Mouse (Mus musculus): ENCODE data around the gene Smox. TPM values are rescaled to one million over a fixed set of nuclear protein-coding genes. Genes with fewer than 3 reads are reported as not detected.

Gene Smox
- polyA plus RNA-seq, 1 experiment from 2014 or later = 33.5 TPM

DNA sequence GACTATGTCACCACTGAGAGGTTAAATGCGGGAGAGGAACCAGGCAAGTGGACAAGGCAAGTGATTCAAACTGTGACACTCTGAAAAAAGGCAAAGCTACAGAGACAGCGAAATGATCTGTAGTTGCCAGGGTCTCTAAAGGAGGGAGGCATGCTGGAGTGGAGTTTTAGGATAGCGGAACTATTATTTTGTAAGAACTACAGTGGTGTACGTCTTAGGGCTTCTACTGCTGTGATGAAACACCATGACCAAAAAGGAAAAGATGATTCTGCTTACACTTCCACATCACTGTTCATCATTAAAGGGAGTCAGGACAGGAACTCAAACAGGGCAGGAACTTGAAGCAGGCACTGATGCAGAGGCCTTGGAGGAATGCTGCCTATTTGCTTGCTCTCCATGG, 12.4 kb upstream of the Smox start:
- H3K4me2 ChIP-seq (ENCODE audit: low read length) = no peak overlapping the region
- H3K36me3 ChIP-seq (ENCODE audit: control insufficient read depth, insufficient read depth, low read length) = no peaks in the 10 kb centered on the region
- no peaks in the 10 kb centered on the region for H3K27me3 ChIP-seq (replicated peaks; ENCODE audit: control insufficient read depth, insufficient read depth, low read length)
- H3K9ac ChIP-seq (ENCODE audit: low read length) = no peak overlapping the region
- WGBS = 96% methylated on average over 4 of the region's 4 CpGs
- no peaks in the 10 kb centered on the region for H3K9me3 ChIP-seq (replicated peaks; ENCODE audit: control insufficient read depth, low read length)
- ATAC-seq (no peak), DNase-seq (ENCODE audit: low spot score) (no peak)
- no peak overlapping the region for H3K4me3 ChIP-seq (ENCODE audit: low read depth, low read length)
- H3K4me1 ChIP-seq (ENCODE audit: control insufficient read depth, insufficient read depth, low read length) = no peaks in the 10 kb centered on the region
- H3K27ac ChIP-seq (ENCODE audit: low read depth, low read length) = no peak overlapping the region

DNA sequence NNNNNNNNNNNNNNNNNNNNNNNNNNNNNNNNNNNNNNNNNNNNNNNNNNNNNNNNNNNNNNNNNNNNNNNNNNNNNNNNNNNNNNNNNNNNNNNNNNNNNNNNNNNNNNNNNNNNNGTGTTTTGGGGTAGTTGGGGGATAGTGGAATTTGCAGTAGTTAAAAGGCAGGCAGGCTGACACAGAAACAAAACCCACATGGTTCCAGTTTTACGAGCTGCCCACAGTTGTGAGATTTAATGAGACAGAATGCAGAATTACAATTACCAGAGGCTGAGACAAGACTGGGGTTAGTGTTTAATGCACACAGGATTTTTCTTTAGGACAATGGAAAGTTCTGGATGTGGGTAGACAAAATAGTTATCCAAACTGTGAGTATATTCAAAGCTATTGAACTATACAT, 9.6 kb upstream of the Smox start:
- Histone ChIP-seq H3K27me3 (replicated peaks; ENCODE audit: control insufficient read depth, insufficient read depth, low read length) (no peaks in the 10 kb centered on the region), H3K4me1 (ENCODE audit: control insufficient read depth, insufficient read depth, low read length) (no peaks in the 10 kb centered on the region), H3K4me3 (ENCODE audit: low read depth, low read length) (no peak overlapping the region), H3K9ac (ENCODE audit: low read length) (no peak overlapping the region), H3K27ac (ENCODE audit: low read depth, low read length) (no peak overlapping the region), H3K4me2 (ENCODE audit: low read length) (no peak overlapping the region), H3K9me3 (replicated peaks; ENCODE audit: control insufficient read depth, low read length) (no peaks in the 10 kb centered on the region), H3K36me3 (ENCODE audit: control insufficient read depth, insufficient read depth, low read length) (no peaks in the 10 kb centered on the region)
- ATAC-seq = no peak
- 34% methylated on average over 1 of the region's 1 CpGs for WGBS
- DNase-seq (ENCODE audit: low spot score) = no peak

DNA sequence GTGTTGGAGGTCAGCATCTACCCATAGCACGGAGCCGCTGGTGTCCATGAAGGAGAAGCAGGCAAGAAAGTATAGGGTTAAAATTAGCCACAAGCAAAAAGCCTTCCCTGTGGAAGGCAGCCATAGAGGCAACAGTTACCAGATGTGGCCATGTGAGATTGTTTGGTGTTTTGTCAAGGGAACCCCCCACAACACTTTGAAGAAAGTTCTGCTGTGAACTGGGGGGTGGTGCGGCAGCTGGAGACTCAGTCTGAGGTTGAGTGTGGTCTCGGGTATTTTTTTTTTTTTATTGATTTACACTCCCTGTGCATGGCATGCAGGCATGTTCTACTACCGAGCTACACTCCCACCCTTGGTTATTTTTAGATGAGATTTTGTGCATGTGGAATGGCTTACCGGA, 8.8 kb upstream of the Smox start:
- Histone ChIP-seq H3K4me2 (ENCODE audit: low read length) (no peak overlapping the region), H3K36me3 (ENCODE audit: control insufficient read depth, insufficient read depth, low read length) (no peaks in the 10 kb centered on the region), H3K4me3 (ENCODE audit: low read depth, low read length) (no peak overlapping the region), H3K4me1 (ENCODE audit: control insufficient read depth, insufficient read depth, low read length) (no peaks in the 10 kb centered on the region), H3K9me3 (replicated peaks; ENCODE audit: control insufficient read depth, low read length) (no peaks in the 10 kb centered on the region), H3K27me3 (replicated peaks; ENCODE audit: control insufficient read depth, insufficient read depth, low read length) (no peaks in the 10 kb centered on the region), H3K9ac (ENCODE audit: low read length) (no peak overlapping the region), H3K27ac (ENCODE audit: low read depth, low read length) (no peak overlapping the region)
- ATAC-seq (no peak), DNase-seq (ENCODE audit: low spot score) (no peak)
- whole genome bisulfite sequencing = 87% methylated on average over 6 of the region's 6 CpGs

DNA sequence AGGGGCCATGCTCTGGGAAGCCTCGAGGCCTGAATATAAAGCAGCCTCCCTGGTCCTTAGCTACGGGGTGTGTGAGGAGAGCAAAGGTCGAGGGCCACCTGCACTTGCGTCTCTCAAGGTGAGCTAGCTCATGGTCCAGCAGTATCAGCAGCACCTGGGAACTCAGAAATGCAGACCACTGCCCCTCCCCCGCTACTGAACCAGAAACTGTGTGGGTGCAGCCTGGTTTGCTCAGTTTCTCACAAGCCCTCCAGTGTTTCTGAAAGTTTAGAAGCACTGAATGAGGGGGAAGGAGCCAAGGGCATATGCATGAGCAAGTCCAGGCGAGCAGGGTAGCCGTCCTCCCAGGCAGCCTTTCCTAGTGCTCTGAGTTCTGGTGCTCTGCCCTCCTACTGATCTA, 7.7 kb upstream of the Smox start:
- 77% methylated on average over 7 of the region's 7 CpGs for WGBS
- ATAC-seq = no peak
- DNase-seq (ENCODE audit: low spot score) = no peak

DNA sequence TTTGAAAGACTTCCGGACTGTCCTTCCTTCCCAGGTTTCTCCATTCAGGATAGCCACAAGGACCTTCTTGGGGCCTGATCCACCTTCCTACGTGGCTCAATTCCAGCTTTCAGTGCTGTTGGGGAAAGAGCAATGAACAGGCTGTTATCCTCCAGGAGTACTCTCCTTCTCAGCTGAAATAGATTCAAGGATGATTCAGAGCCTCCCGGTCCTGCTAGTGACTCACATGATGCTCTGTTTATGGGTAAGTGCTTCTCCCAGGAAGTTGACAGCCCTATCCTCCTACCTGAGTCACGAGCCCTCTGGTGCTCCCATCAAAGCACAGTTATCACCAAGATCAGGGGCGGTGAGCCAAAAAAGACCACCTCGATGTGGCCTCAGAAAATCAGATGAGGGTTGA, 7.1 kb upstream of the Smox start:
- Histone ChIP-seq H3K4me3 (ENCODE audit: low read depth, low read length) (no peak overlapping the region), H3K4me2 (ENCODE audit: low read length) (no peak overlapping the region), H3K36me3 (ENCODE audit: control insufficient read depth, insufficient read depth, low read length) (no peaks in the 10 kb centered on the region), H3K4me1 (ENCODE audit: control insufficient read depth, insufficient read depth, low read length) (no peaks in the 10 kb centered on the region), H3K9me3 (replicated peaks; ENCODE audit: control insufficient read depth, low read length) (no peaks in the 10 kb centered on the region), H3K27ac (ENCODE audit: low read depth, low read length) (no peak overlapping the region), H3K9ac (ENCODE audit: low read length) (no peak overlapping the region), H3K27me3 (replicated peaks; ENCODE audit: control insufficient read depth, insufficient read depth, low read length) (no peaks in the 10 kb centered on the region)
- ATAC-seq (no peak), DNase-seq (ENCODE audit: low spot score) (no peak)
- WGBS = 83% methylated on average over 6 of the region's 6 CpGs

More for the DNA sequence above, 7.7 kb upstream of the Smox start:
- H3K9me3 ChIP-seq (replicated peaks; ENCODE audit: control insufficient read depth, low read length) = no peaks in the 10 kb centered on the region
- no peaks in the 10 kb centered on the region for H3K4me1 ChIP-seq (ENCODE audit: control insufficient read depth, insufficient read depth, low read length)
- no peak overlapping the region for H3K27ac ChIP-seq (ENCODE audit: low read depth, low read length)
- H3K4me2 ChIP-seq (ENCODE audit: low read length) = no peak overlapping the region
- H3K27me3 ChIP-seq (replicated peaks; ENCODE audit: control insufficient read depth, insufficient read depth, low read length) = no peaks in the 10 kb centered on the region
- no peaks in the 10 kb centered on the region for H3K36me3 ChIP-seq (ENCODE audit: control insufficient read depth, insufficient read depth, low read length)
- no peak overlapping the region for H3K9ac ChIP-seq (ENCODE audit: low read length)
- H3K4me3 ChIP-seq (ENCODE audit: low read depth, low read length) = no peak overlapping the region

DNA sequence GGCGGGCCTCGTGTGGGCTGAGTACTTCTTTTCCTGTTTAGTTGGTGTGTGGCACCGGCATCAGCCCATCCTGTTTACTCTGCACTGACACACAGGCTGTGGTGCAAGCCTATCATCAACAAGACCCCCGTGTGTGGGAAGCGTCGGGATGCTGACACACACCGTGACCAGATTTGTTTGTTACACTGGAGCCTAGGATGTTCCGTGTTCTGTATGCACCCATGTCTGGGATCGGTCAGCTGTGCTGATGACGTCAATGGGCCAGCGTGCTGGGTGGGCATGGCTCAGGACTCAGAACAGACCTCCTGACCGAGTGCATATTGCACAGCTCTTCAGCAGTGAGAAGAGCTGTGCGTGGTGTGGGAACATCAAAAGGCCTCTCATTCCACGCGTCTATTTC, 6.2 kb upstream of the Smox start:
- Histone ChIP-seq H3K9me3 (replicated peaks; ENCODE audit: control insufficient read depth, low read length) (no peaks in the 10 kb centered on the region), H3K4me2 (ENCODE audit: low read length) (no peak overlapping the region), H3K27me3 (replicated peaks; ENCODE audit: control insufficient read depth, insufficient read depth, low read length) (no peaks in the 10 kb centered on the region), H3K4me1 (ENCODE audit: control insufficient read depth, insufficient read depth, low read length) (no peaks in the 10 kb centered on the region), H3K4me3 (ENCODE audit: low read depth, low read length) (no peak overlapping the region), H3K27ac (ENCODE audit: low read depth, low read length) (no peak overlapping the region), H3K9ac (ENCODE audit: low read length) (no peak overlapping the region), H3K36me3 (ENCODE audit: control insufficient read depth, insufficient read depth, low read length) (no peaks in the 10 kb centered on the region)
- WGBS = 92% methylated on average over 15 of the region's 15 CpGs
- no peak for ATAC-seq
- no peak for DNase-seq (ENCODE audit: low spot score)

DNA sequence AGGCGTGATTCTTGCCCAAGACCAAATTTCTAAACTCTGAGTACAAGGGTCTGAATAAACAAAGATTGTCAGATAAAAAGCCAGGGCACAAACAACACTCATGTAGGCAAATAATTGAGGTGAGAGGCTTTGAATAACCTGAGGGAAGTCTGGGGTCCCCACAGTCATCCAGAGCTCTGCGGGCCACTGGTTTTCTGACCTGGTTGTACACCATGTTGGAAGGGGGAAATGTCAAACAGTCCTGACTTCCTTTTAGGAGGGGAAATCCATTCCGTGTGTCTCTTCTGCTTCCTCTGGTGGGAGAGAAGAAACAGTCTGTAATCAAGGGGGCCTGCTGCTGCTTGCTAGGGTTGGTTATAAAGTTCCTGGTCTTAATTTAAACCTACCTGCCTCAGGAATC, 5.2 kb upstream of the Smox start:
- no peak overlapping the region for H3K27ac ChIP-seq (ENCODE audit: low read depth, low read length)
- no peak overlapping the region for H3K4me3 ChIP-seq (ENCODE audit: low read depth, low read length)
- no peak overlapping the region for H3K9ac ChIP-seq (ENCODE audit: low read length)
- WGBS = 89% methylated on average over 3 of the region's 3 CpGs
- H3K27me3 ChIP-seq (replicated peaks; ENCODE audit: control insufficient read depth, insufficient read depth, low read length) = no peaks in the 10 kb centered on the region
- no peaks in the 10 kb centered on the region for H3K4me1 ChIP-seq (ENCODE audit: control insufficient read depth, insufficient read depth, low read length)
- no peak overlapping the region for H3K4me2 ChIP-seq (ENCODE audit: low read length)
- H3K9me3 ChIP-seq (replicated peaks; ENCODE audit: control insufficient read depth, low read length) = no peaks in the 10 kb centered on the region
- no peaks in the 10 kb centered on the region for H3K36me3 ChIP-seq (ENCODE audit: control insufficient read depth, insufficient read depth, low read length)
- no peak for DNase-seq (ENCODE audit: low spot score)
- no peak for ATAC-seq

DNA sequence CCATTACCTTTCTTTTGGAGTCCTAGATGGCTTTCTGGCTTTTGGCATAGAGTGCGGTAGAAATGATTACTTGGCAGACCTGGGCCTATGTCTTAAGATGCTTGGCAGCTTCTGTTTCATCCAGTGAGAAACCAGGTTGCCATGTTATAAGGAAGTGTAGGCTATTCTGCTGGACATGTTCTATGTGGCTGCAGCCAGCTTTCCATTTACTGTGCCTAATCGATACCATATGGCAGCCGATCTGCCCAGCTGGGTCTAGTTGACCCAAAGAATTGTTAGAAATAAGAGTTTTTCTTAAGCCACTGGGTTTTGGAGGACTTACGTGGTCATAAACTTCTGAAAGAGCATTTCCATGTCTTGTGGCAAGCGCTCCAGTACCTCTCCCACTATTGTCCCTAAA, 4.0 kb upstream of the Smox start:
- H3K4me3 ChIP-seq (ENCODE audit: low read depth, low read length) = no peak overlapping the region
- no peak overlapping the region for H3K9ac ChIP-seq (ENCODE audit: low read length)
- 91% methylated on average over 5 of the region's 5 CpGs for WGBS
- no peaks in the 10 kb centered on the region for H3K36me3 ChIP-seq (ENCODE audit: control insufficient read depth, insufficient read depth, low read length)
- H3K4me2 ChIP-seq (ENCODE audit: low read length) = no peak overlapping the region
- ATAC-seq = no peak
- H3K27me3 ChIP-seq (replicated peaks; ENCODE audit: control insufficient read depth, insufficient read depth, low read length) = no peaks in the 10 kb centered on the region
- no peak overlapping the region for H3K27ac ChIP-seq (ENCODE audit: low read depth, low read length)
- H3K9me3 ChIP-seq (replicated peaks; ENCODE audit: control insufficient read depth, low read length) = no peaks in the 10 kb centered on the region
- no peak for DNase-seq (ENCODE audit: low spot score)
- H3K4me1 ChIP-seq (ENCODE audit: control insufficient read depth, insufficient read depth, low read length) = no peaks in the 10 kb centered on the region

DNA sequence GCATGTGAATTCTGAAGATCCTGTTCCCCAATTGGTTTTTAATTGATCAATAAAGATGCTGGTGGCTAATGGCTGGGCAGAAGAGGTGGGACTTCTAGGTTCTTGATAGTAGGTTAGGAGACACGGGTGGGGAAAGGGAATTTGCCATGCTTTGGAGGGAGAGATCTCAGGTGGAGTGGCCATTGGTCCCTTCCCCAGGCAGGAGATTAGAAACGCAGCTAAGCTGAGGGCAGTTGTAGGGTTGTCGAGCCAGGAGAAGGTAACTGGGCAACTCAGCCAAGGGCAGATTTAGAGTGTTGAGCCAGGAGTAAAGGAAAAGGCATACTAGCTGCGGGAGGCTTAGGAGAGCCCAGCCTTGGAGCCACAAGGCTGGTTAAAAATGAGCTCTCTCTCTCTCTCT, 3.0 kb upstream of the Smox start:
- H3K4me2 ChIP-seq (ENCODE audit: low read length) = no peak overlapping the region
- ATAC-seq (no peak), DNase-seq (ENCODE audit: low spot score) (no peak)
- no peaks in the 10 kb centered on the region for H3K36me3 ChIP-seq (ENCODE audit: control insufficient read depth, insufficient read depth, low read length)
- H3K9ac ChIP-seq (ENCODE audit: low read length) = no peak overlapping the region
- WGBS = 81% methylated on average over 4 of the region's 4 CpGs
- peaks cover 7% of the 10 kb centered on the region for H3K4me1 ChIP-seq (ENCODE audit: control insufficient read depth, insufficient read depth, low read length)
- H3K27ac ChIP-seq (ENCODE audit: low read depth, low read length) = no peak overlapping the region
- no peak overlapping the region for H3K4me3 ChIP-seq (ENCODE audit: low read depth, low read length)
- H3K9me3 ChIP-seq (replicated peaks; ENCODE audit: control insufficient read depth, low read length) = no peaks in the 10 kb centered on the region
- no peaks in the 10 kb centered on the region for H3K27me3 ChIP-seq (replicated peaks; ENCODE audit: control insufficient read depth, insufficient read depth, low read length)

DNA sequence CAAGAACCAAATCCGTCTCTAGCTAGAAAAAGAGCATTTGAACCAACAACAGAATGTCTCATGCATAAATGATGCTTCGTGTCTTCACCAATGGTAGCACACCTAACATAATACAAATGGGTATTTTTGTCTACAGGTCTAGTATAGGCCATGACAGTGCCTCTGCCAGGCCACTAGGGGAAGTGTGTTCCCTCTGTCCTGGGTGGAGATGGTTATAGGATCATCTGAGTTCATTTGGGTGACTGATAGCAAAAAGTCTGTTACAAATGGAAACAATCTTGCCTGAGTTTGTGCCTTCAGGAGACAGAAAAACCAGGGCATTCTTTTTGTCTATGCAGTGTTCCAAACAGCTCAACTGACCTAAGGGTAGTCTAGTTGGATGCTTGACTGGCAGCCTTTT, 2.4 kb upstream of the Smox start:
- Histone ChIP-seq H3K36me3 (ENCODE audit: control insufficient read depth, insufficient read depth, low read length) (no peaks in the 10 kb centered on the region), H3K9ac (ENCODE audit: low read length) (no peak overlapping the region), H3K27me3 (replicated peaks; ENCODE audit: control insufficient read depth, insufficient read depth, low read length) (no peaks in the 10 kb centered on the region), H3K4me3 (ENCODE audit: low read depth, low read length) (no peak overlapping the region), H3K4me2 (ENCODE audit: low read length) (no peak overlapping the region), H3K27ac (ENCODE audit: low read depth, low read length) (no peak overlapping the region), H3K4me1 (ENCODE audit: control insufficient read depth, insufficient read depth, low read length) (peaks cover 12% of the 10 kb centered on the region), H3K9me3 (replicated peaks; ENCODE audit: control insufficient read depth, low read length) (no peaks in the 10 kb centered on the region)
- no peak for DNase-seq (ENCODE audit: low spot score)
- 83% methylated on average over 2 of the region's 2 CpGs for WGBS
- no peak for ATAC-seq

Measured in forebrain, embryonic 14.5 days (tissue).